Mouse (Mus musculus): ENCODE measurements at regions not wholly inside any gene's neighbourhood (a gene's known extent, or its start where the extent isn't known, plus 50 kb on each side); places are given as distances from the start of the nearest gene placed in this dataset.

DNA sequence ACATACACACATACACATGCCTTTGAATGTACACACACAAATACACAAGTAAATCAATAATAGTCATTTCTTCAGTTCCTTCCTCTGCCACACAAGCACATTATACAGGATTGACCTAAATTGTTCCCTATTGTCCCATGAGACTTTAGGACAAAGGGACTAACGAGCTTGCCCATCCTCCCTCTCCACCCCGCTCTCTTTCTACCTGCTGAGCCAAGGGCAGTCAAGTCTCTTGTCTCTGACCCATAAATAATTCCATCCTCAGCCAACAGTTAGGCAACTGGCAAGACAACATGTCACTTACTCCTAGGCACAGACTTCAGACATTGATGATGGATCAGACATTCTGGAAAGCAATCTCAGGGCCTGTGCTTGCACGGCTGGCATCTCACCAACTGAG is 56.3 kb upstream of the Kcnk2 start:
- TF ChIP-seq POLR2A (IDR thresholded peaks at IDR 0.05; ENCODE audit: borderline replicate concordance, extremely low read depth, insufficient read depth, insufficient read length, poor library complexity, severe bottlenecking) (no peak), CTCF (IDR thresholded peaks at IDR 0.05; ENCODE audit: borderline replicate concordance, extremely low read depth, insufficient read depth, insufficient read length) (no peak)
- no peak for DNase-seq (ENCODE audit: low read depth)

Measured in brain, embryonic 14.5 days (tissue).